Mouse (Mus musculus) midbrain, embryonic 14.5 days (tissue): ENCODE data around the gene Gm20388. TPM values are rescaled to one million over a fixed set of nuclear protein-coding genes. Genes with fewer than 3 reads are reported as not detected.

Experiments
- ATAC-seq: fragments of 200-750 bp; cut with Nextera tagmentation; 2 replicates; pipeline ENCODE4 v1.8.0; 2017; ENCODE audit warnings: moderate number of reproducible peaks, moderate library complexity; ENCODE audit not compliant: low FRiP score, low TSS enrichment
- DNase-seq: peaks from one replicate; pipeline ENCODE4 v3.0.0-alpha.2; 2015
- H3K27ac ChIP-seq: fragments of 300-500 bp; sonication (generic); replicated peaks from 2 replicates; pipeline ENCODE4 v1.5.1; 2014; ENCODE audit warnings: mild to moderate bottlenecking, low read depth, low read length, moderate library complexity
- H3K27me3 ChIP-seq: fragments of 300-500 bp; sonication (generic); 2 replicates; pipeline ENCODE4 v1.6.1; 2014; ENCODE audit warnings: low read length, control low read depth, mixed read lengths; ENCODE audit not compliant: control insufficient read depth, insufficient read depth
- H3K36me3 ChIP-seq: fragments of 300-500 bp; sonication (generic); 2 replicates; pipeline ENCODE4 v1.6.1; 2014; ENCODE audit warnings: low read length, control low read depth; ENCODE audit not compliant: control insufficient read depth, insufficient read depth
- H3K4me1 ChIP-seq: fragments of 300-500 bp; sonication (generic); 2 replicates; pipeline ENCODE4 v1.6.1; 2014; ENCODE audit warnings: mild to moderate bottlenecking, antibody characterized with exemption, low read length, control low read depth; ENCODE audit not compliant: control insufficient read depth, insufficient read depth
- H3K4me2 ChIP-seq: fragments of 300-500 bp; sonication (generic); 2 replicates; pipeline ENCODE4 v1.6.1; 2014; ENCODE audit warnings: mild to moderate bottlenecking, low read length, moderate library complexity
- H3K4me3 ChIP-seq: fragments of 300-500 bp; sonication (generic); replicated peaks from 2 replicates; pipeline ENCODE4 v1.5.1; 2014; ENCODE audit warnings: low read depth, low read length
- H3K9ac ChIP-seq: fragments of 300-500 bp; sonication (generic); replicated peaks from 2 replicates; pipeline ENCODE4 v1.6.1; 2014; ENCODE audit warnings: mild to moderate bottlenecking, low read length, moderate library complexity
- H3K9me3 ChIP-seq: fragments of 300-500 bp; sonication (generic); 2 replicates; pipeline ENCODE4 v1.6.1; 2016; ENCODE audit warnings: low read length, control low read depth, mixed read lengths; ENCODE audit not compliant: control insufficient read depth
- WGBS: fragments of 180-500 bp; shearing (Covaris S2); extraction: QIAGEN DNeasy Blood & Tissue Kit; methylation state at CpG from one replicate; pipeline ENCODE4 v1.1.7; 2014; 5-methylcytosine and 5-hydroxymethylcytosine counted together
- polyA plus RNA-seq: library from polyadenylated mRNA; unstranded; fragments of >200 nt; fragmentation: Nextera tagmentation; extraction: Ambion mirVana; gene quantifications from 2 replicates; pipeline ENCODE4 v1.2.1, GENCODE M21; 2014

Gene Gm20388
- polyA plus RNA-seq, 1 experiment from 2014 or later: 4.1 TPM

DNA sequence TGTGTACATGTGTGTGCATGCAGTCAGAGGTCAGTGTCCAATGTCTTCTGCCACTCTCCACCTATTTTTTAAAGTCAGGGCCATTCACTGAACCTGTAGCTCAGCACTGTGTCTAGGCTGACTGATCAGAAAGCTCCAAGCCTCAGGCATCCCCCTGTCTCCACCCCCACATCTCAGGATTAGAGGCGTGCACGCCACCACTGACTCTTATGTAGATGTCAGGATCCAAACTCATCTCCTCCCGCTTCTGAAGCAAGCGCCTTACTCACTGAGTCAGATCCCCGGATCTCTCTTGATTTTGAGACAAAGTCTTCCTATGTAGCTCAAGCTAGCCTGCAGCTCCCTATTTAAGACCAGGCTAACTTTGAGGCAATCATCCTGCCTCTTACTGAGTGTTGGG lies 1768.1 kb downstream of the Gm20388 start:
- Histone ChIP-seq H3K4me1 (0 out of 2 replicates have a peak, but pooled peaks cover under 1% of the 10 kb centered on the region), H3K27ac (no peak overlapping the region), H3K4me3 (no peak overlapping the region), H3K27me3 (no peaks in the 10 kb centered on the region), H3K36me3 (no peaks in the 10 kb centered on the region), H3K4me2 (no peak overlapping the region), H3K9ac (no peak overlapping the region), H3K9me3 (no peaks in the 10 kb centered on the region)
- no peak for DNase-seq
- WGBS: 64% methylated on average over 5 of the region's 5 CpGs
- ATAC-seq: no peak

DNA sequence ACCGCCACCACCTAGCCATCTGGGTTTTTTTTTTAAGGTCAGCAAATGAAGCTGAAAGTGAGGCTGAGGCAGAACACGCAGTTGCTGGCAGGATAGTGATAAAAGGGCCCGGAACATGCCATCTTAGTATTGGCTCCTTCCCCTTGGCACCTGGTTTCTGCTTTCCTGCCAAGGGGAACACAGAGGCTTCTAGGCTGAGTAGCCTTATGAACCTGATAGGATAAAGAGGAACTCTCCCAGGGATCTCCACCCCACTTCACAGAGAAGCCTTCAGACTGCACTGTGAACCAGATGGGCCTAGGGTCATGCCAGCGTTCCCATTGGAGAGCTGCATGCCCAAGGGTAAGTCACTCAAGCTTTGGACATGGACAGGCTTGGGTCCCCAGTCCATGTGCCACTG lies 1770.3 kb downstream of the Gm20388 start:
- no peak overlapping the region for H3K4me3 ChIP-seq
- H3K4me1 ChIP-seq: no peaks in the 10 kb centered on the region
- H3K36me3 ChIP-seq: no peaks in the 10 kb centered on the region
- no peak for DNase-seq
- no peaks in the 10 kb centered on the region for H3K27me3 ChIP-seq
- 89% methylated on average over 4 of the region's 4 CpGs for WGBS
- ATAC-seq: no peak
- no peak overlapping the region for H3K9ac ChIP-seq
- no peaks in the 10 kb centered on the region for H3K9me3 ChIP-seq
- H3K27ac ChIP-seq: no peak overlapping the region
- no peak overlapping the region for H3K4me2 ChIP-seq

GRCm38 (mm10) chr8:121681457-121681856 lies 1770.8 kb downstream of the Gm20388 start:
- Histone ChIP-seq H3K9me3 (no peaks in the 10 kb centered on the region), H3K36me3 (no peaks in the 10 kb centered on the region), H3K9ac (no peak overlapping the region), H3K4me3 (no peak overlapping the region), H3K27ac (no peak overlapping the region), H3K27me3 (no peaks in the 10 kb centered on the region), H3K4me2 (no peak overlapping the region), H3K4me1 (no peaks in the 10 kb centered on the region)
- DNase-seq (no peak), ATAC-seq (no peak)
- 55% methylated on average over 10 of the region's 10 CpGs for WGBS

- no peak overlapping the region for H3K9ac ChIP-seq
- no peak overlapping the region for H3K4me3 ChIP-seq
- no peaks in the 10 kb centered on the region for H3K9me3 ChIP-seq
- H3K27ac ChIP-seq: no peak overlapping the region
- no peaks in the 10 kb centered on the region for H3K36me3 ChIP-seq
- no peak overlapping the region for H3K4me2 ChIP-seq
- H3K4me1 ChIP-seq: peaks cover 10% of the 10 kb centered on the region
- DNase-seq (no peak), ATAC-seq (no peak)
- WGBS: 79% methylated on average over 10 of the region's 10 CpGs
- no peaks in the 10 kb centered on the region for H3K27me3 ChIP-seq
Measured at GRCm38 (mm10) chr8:121683083-121683832, 1772.6 kb downstream of the Gm20388 start.

- Histone ChIP-seq H3K9me3 (no peaks in the 10 kb centered on the region), H3K9ac (no peak overlapping the region), H3K36me3 (no peaks in the 10 kb centered on the region), H3K27me3 (no peaks in the 10 kb centered on the region), H3K4me2 (no peak overlapping the region), H3K4me3 (no peak overlapping the region), H3K27ac (no peak overlapping the region), H3K4me1 (peaks cover 15% of the 10 kb centered on the region)
- DNase-seq: peak; percentile 57
- no peak for ATAC-seq
- 23% methylated on average over 4 of the region's 4 CpGs for WGBS
Measured at GRCm38 (mm10) chr8:121685419-121685818, 1774.8 kb downstream of the Gm20388 start.

- Histone ChIP-seq H3K4me3 (no peak overlapping the region), H3K27ac (peak overlapping the region; percentile 90), H3K36me3 (no peaks in the 10 kb centered on the region), H3K4me1 (peaks cover 15% of the 10 kb centered on the region), H3K9me3 (no peaks in the 10 kb centered on the region), H3K9ac (peak overlapping the region; percentile 31; the same call in 1 of the 2 replicates), H3K4me2 (no peak overlapping the region), H3K27me3 (no peaks in the 10 kb centered on the region)
- ATAC-seq (peak; percentile 34; the same call in 1 of the 2 replicates), DNase-seq (peak; percentile 88)
- WGBS: 49% methylated on average over 14 of the region's 14 CpGs
Measured at GRCm38 (mm10) chr8:121687455-121688161, 1777.0 kb downstream of the Gm20388 start.

DNA sequence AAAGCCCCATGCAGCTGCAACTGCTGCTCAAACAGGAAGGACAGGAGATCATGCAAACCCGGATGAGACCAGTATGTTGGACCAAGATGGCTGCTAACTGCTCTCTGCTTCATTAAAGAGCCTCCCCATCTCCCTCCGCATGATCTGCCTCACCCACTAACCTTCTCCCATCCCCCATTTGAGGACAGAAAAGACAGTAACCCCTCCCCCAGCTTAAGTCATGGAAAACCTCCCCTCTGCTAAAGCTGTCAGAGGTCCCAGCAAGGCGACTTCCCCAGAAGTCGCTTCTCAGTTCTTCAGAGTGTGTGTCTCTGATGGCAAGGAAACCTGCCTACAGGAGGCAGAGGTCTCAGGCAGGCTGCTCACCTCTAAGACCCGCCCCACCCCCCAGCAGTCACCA lies 1777.9 kb downstream of the Gm20388 start:
- no peaks in the 10 kb centered on the region for H3K36me3 ChIP-seq
- ATAC-seq: no peak
- no peak overlapping the region for H3K9ac ChIP-seq
- peak overlapping the region; percentile 90 for H3K27ac ChIP-seq
- 42% methylated on average over 5 of the region's 5 CpGs for whole genome bisulfite sequencing
- H3K4me3 ChIP-seq: no peak overlapping the region
- H3K27me3 ChIP-seq: no peaks in the 10 kb centered on the region
- no peaks in the 10 kb centered on the region for H3K9me3 ChIP-seq
- peak; percentile 13 for DNase-seq
- peaks cover 15% of the 10 kb centered on the region for H3K4me1 ChIP-seq
- H3K4me2 ChIP-seq: no peak overlapping the region

- Histone ChIP-seq H3K9me3 (no peaks in the 10 kb centered on the region), H3K27me3 (no peaks in the 10 kb centered on the region), H3K4me2 (no peak overlapping the region), H3K4me3 (no peak overlapping the region), H3K36me3 (no peaks in the 10 kb centered on the region), H3K9ac (no peak overlapping the region), H3K27ac (no peak overlapping the region), H3K4me1 (peaks cover 11% of the 10 kb centered on the region)
- DNase-seq (peak; percentile 51), ATAC-seq (no peak)
- 52% methylated on average over 4 of the region's 4 CpGs for WGBS
Measured at GRCm38 (mm10) chr8:121694453-121694852, 1783.8 kb downstream of the Gm20388 start.
